Mouse (Mus musculus): Measurements from ENCODE around the gene Ank3.
"Not testable (repeated sequence)": the region's sequence is repeated elsewhere in the genome, so short reads cannot be mapped to it uniquely, and the experiment has no call there.

The Ank3 gene

GRCm38 (mm10) chr10:69859848-69860479 is 461.4 kb downstream of the Ank3 start:
- DNase-seq: no peak

GRCm38 (mm10) chr10:69862829-69863228 is 464.3 kb downstream of the Ank3 start:
- no peak for DNase-seq

GRCm38 (mm10) chr10:69870348-69870747 is 471.8 kb downstream of the Ank3 start:
- DNase-seq: peak; percentile 79

GRCm38 (mm10) chr10:69870947-69871346 is 472.4 kb downstream of the Ank3 start:
- no peak for DNase-seq

GRCm38 (mm10) chr10:69872182-69872741 is 473.7 kb downstream of the Ank3 start:
- DNase-seq: no peak

- DNase-seq: no peak
Measured at GRCm38 (mm10) chr10:69872892-69873291, 474.3 kb downstream of the Ank3 start.

GRCm38 (mm10) chr10:69874806-69875205 is 476.2 kb downstream of the Ank3 start:
- DNase-seq: peak; percentile 53

- DNase-seq: no peak
Measured at GRCm38 (mm10) chr10:69883935-69884680, 485.5 kb downstream of the Ank3 start.

GRCm38 (mm10) chr10:69888399-69888798 is 489.8 kb downstream of the Ank3 start:
- no peak for DNase-seq

- DNase-seq: peak; percentile 63
Measured at GRCm38 (mm10) chr10:69889779-69890178, 491.2 kb downstream of the Ank3 start.

- no peak for DNase-seq
Measured at GRCm38 (mm10) chr10:69890389-69890985, 491.9 kb downstream of the Ank3 start.

GRCm38 (mm10) chr10:69892162-69892561 is 493.6 kb downstream of the Ank3 start:
- no peak for DNase-seq

GRCm38 (mm10) chr10:69895606-69896005 is 497.0 kb downstream of the Ank3 start:
- DNase-seq: no peak

GRCm38 (mm10) chr10:69897927-69898326 is 499.4 kb downstream of the Ank3 start:
- no peak for DNase-seq

- no peak for DNase-seq
Measured at GRCm38 (mm10) chr10:69898821-69899220, 500.2 kb downstream of the Ank3 start.

- no peak for DNase-seq
Measured at GRCm38 (mm10) chr10:69899788-69900187, 501.2 kb downstream of the Ank3 start.

- DNase-seq: no peak
Measured at GRCm38 (mm10) chr10:69902024-69902423, 503.5 kb downstream of the Ank3 start.

- DNase-seq: no peak
Measured at GRCm38 (mm10) chr10:69904321-69904720, 505.7 kb downstream of the Ank3 start.

- DNase-seq: no peak
Measured at GRCm38 (mm10) chr10:69907795-69908764, 509.5 kb downstream of the Ank3 start.

- no peak for DNase-seq
Measured at GRCm38 (mm10) chr10:69909856-69910255, 511.3 kb downstream of the Ank3 start.

- not testable (repeated sequence) for DNase-seq
Measured at GRCm38 (mm10) chr10:69910304-69910703, 511.7 kb downstream of the Ank3 start.

GRCm38 (mm10) chr10:69910726-69911125 is 512.2 kb downstream of the Ank3 start:
- not testable (repeated sequence) for DNase-seq
